Mouse (Mus musculus) retina, embryonic 14.5 days (tissue): ENCODE results near the gene Snrnp25.
"Not testable (repeated sequence)": the region's sequence is repeated elsewhere in the genome, so short reads cannot be mapped to it uniquely, and the experiment has no call there.

Experiments used
- DNase-seq: peaks from one replicate; pipeline ENCODE4 v3.0.0-alpha.2; 2015; ENCODE audit warnings: low spot score

Snrnp25 gene

GRCm38 (mm10) chr11:32194626-32195025 lies 10.6 kb upstream of the Snrnp25 start:
- DNase-seq: no peak

GRCm38 (mm10) chr11:32195867-32196540 lies 9.2 kb upstream of the Snrnp25 start:
- no peak for DNase-seq

GRCm38 (mm10) chr11:32196727-32197126 lies 8.5 kb upstream of the Snrnp25 start:
- DNase-seq: no peak

GRCm38 (mm10) chr11:32197766-32198165 lies 7.4 kb upstream of the Snrnp25 start:
- no peak for DNase-seq

GRCm38 (mm10) chr11:32198256-32198955 lies 6.8 kb upstream of the Snrnp25 start:
- DNase-seq: no peak

- no peak for DNase-seq
These were observed 6.0 kb upstream of the Snrnp25 start for GRCm38 (mm10) chr11:32199230-32199629.

- no peak for DNase-seq
These were observed 5.1 kb upstream of the Snrnp25 start, which contains the start of gene Il9r for GRCm38 (mm10) chr11:32200075-32200601. Il9r (minus strand) TSS chr11:32200279.

GRCm38 (mm10) chr11:32200992-32201391 lies 4.2 kb upstream of the Snrnp25 start:
- DNase-seq: not testable (repeated sequence)

GRCm38 (mm10) chr11:32201922-32202685 lies 3.1 kb upstream of the Snrnp25 start:
- DNase-seq: no peak

GRCm38 (mm10) chr11:32210623-32211022 lies 5.4 kb downstream of the Snrnp25 start:
- DNase-seq: no peak

- no peak for DNase-seq
These were observed 10.4 kb downstream of the Snrnp25 start for GRCm38 (mm10) chr11:32215372-32216162.

- peak; percentile 71 for DNase-seq
These were observed 11.6 kb downstream of the Snrnp25 start for GRCm38 (mm10) chr11:32216851-32217250.

- no peak for DNase-seq
These were observed 13.4 kb downstream of the Snrnp25 start for GRCm38 (mm10) chr11:32218501-32219050.

GRCm38 (mm10) chr11:32219287-32219686 lies 14.1 kb downstream of the Snrnp25 start:
- no peak for DNase-seq

GRCm38 (mm10) chr11:32220607-32221224 lies 15.5 kb downstream of the Snrnp25 start:
- DNase-seq: no peak

GRCm38 (mm10) chr11:32221225-32221950 lies 16.2 kb downstream of the Snrnp25 start:
- peak; percentile 68 for DNase-seq

- DNase-seq: peak; percentile 63
These were observed 16.8 kb downstream of the Snrnp25 start, which contains the start of gene Rhbdf1 for GRCm38 (mm10) chr11:32221951-32222409. Rhbdf1 (minus strand) TSS chr11:32222300.

- DNase-seq: peak; percentile 51
These were observed 17.5 kb downstream of the Snrnp25 start for GRCm38 (mm10) chr11:32222570-32223194.

- DNase-seq: no peak
These were observed 18.2 kb downstream of the Snrnp25 start for GRCm38 (mm10) chr11:32223297-32223967.
